In the genomic region with DNA sequence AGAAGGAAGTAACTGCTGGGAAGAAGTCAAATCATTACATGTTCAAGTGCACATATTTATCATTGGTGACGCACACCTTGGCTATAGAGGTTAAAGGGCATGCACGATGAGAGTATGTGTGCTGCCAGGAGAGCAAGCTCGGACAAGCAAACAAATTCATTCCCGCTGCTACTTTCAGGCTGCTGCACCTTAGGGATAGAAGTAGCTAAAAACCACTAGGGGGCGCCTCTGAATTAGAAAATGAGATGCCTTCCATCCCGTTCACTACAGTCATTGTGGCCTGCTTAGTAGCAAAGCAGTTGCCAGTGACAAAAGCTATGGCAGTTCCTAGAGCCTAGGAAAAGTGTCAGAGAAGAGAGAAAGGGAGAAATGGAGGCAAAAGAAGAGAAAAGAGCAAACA, we compare ENCODE assay signal across 8 mouse cellular contexts. TPM values are rescaled to one million over a fixed set of nuclear protein-coding genes. Genes with fewer than 3 reads are reported as not detected.
DNase-seq lines count a peak whose midpoint lies in the region; ATAC-seq lines count a peak whose summit lies in the region.

No protein-coding gene starts in this region.

- 9% methylated on average over 6 of the region's 6 CpGs for WGBS in heart, embryonic 11.5 days (ENCODE audit: insufficient replicate concordance)
- 7% methylated on average over 6 of the region's 6 CpGs for WGBS in forebrain, embryonic 15.5 days
- 9% methylated on average over 6 of the region's 6 CpGs for WGBS in hindbrain, embryonic 15.5 days

- H3K9ac ChIP-seq in heart, embryonic 11.5 days (ENCODE audit: low read depth, low read length), result no peak overlapping the region
- H3K9ac ChIP-seq in forebrain, embryonic 15.5 days (replicated peaks), result no peak overlapping the region
- H3K9ac ChIP-seq in hindbrain, embryonic 15.5 days, result no peak overlapping the region

- H3K4me2 ChIP-seq in heart, embryonic 11.5 days, result no peak overlapping the region
- no peak overlapping the region for H3K4me2 ChIP-seq in forebrain, embryonic 15.5 days (replicated peaks)
- H3K4me2 ChIP-seq in hindbrain, embryonic 15.5 days, result no peak overlapping the region

- H3K4me3 ChIP-seq in heart, embryonic 11.5 days (ENCODE audit: low read depth, low read length), result no peak overlapping the region
- H3K4me3 ChIP-seq in forebrain, embryonic 15.5 days, result no peak overlapping the region
- H3K4me3 ChIP-seq in hindbrain, embryonic 15.5 days, result no peak overlapping the region

- ATAC-seq in heart, embryonic 11.5 days (replicated peaks; ENCODE audit: insufficient number of reproducible peaks, low FRiP score, low TSS enrichment), result no peak
- peak; percentile 76 for ATAC-seq in forebrain, embryonic 15.5 days (replicated peaks)
- peak; percentile 78; the same call in 1 of the 2 replicates for ATAC-seq in hindbrain, embryonic 15.5 days (ENCODE audit: low FRiP score, low read depth)

- H3K9me3 ChIP-seq in heart, embryonic 11.5 days (replicated peaks; ENCODE audit: control insufficient read depth, low read length), result no peaks in the 10 kb centered on the region
- H3K9me3 ChIP-seq in forebrain, embryonic 15.5 days, result no peaks in the 10 kb centered on the region
- no peaks in the 10 kb centered on the region for H3K9me3 ChIP-seq in hindbrain, embryonic 15.5 days

- no peaks in the 10 kb centered on the region for H3K27me3 ChIP-seq in heart, embryonic 11.5 days (ENCODE audit: control insufficient read depth, insufficient read depth, low read length)
- no peaks in the 10 kb centered on the region for H3K27me3 ChIP-seq in forebrain, embryonic 15.5 days
- no peaks in the 10 kb centered on the region for H3K27me3 ChIP-seq in hindbrain, embryonic 15.5 days

- no peaks in the 10 kb centered on the region for H3K36me3 ChIP-seq in heart, embryonic 11.5 days (ENCODE audit: control insufficient read depth, insufficient read depth, low read length)
- H3K36me3 ChIP-seq in forebrain, embryonic 15.5 days, result no peaks in the 10 kb centered on the region
- no peaks in the 10 kb centered on the region for H3K36me3 ChIP-seq in hindbrain, embryonic 15.5 days

- H3K4me1 ChIP-seq in heart, embryonic 11.5 days (ENCODE audit: control insufficient read depth, insufficient read depth, low read length), result peaks cover 13% of the 10 kb centered on the region
- no peaks in the 10 kb centered on the region for H3K4me1 ChIP-seq in forebrain, embryonic 15.5 days
- H3K4me1 ChIP-seq in hindbrain, embryonic 15.5 days (replicated peaks), result peaks cover 7% of the 10 kb centered on the region

- peak; percentile 95 for DNase-seq in heart, adult 11 months
- peak; percentile 27 for DNase-seq in cerebellum, adult 11-12 months
- peak; percentile 29 to 86 for DNase-seq in layer of hippocampus, postnatal 14 days (ENCODE audit: low spot score in 2 of 2)
- DNase-seq in lung, postnatal 25 days (ENCODE audit: low spot score), result peak; percentile 80
- DNase-seq in right cerebral cortex, postnatal 36 days (ENCODE audit: low spot score in 2 of 2), result peak; percentile 18 to 19

- no peak overlapping the region for H3K27ac ChIP-seq in heart, embryonic 11.5 days (ENCODE audit: low read depth, low read length)
- no peak overlapping the region for H3K27ac ChIP-seq in forebrain, embryonic 15.5 days (replicated peaks)
- H3K27ac ChIP-seq in hindbrain, embryonic 15.5 days (replicated peaks), result no peak overlapping the region

RNA-seq across cellular contexts. Expression of a gene that starts 50.6 kb away (rescaled TPM):
- 5.1 and 6.4 TPM in 2 replicates for polyA plus RNA-seq in heart, embryonic 11.5 days (2014; fragmentation: Nextera tagmentation; extraction: Ambion mirVana)
- 3.0 and 3.4 TPM in 2 replicates for polyA plus RNA-seq in forebrain, embryonic 15.5 days (2015; fragmentation: Nextera tagmentation; extraction: Ambion mirVana)
- polyA plus RNA-seq in hindbrain, embryonic 15.5 days (2015; fragmentation: Nextera tagmentation; extraction: Ambion mirVana), result 1.7 and 2.0 TPM in 2 replicates
- under 1 TPM; 0.33 to 0.46 TPM for total RNA-seq in layer of hippocampus, postnatal 14 days (2021)

RNA-seq across cellular contexts. Expression of a gene that starts 51.5 kb away (rescaled TPM):
- 11.5 and 13.7 TPM in 2 replicates for polyA plus RNA-seq in heart, embryonic 11.5 days (2014; fragmentation: Nextera tagmentation; extraction: Ambion mirVana)
- polyA plus RNA-seq in forebrain, embryonic 15.5 days (2015; fragmentation: Nextera tagmentation; extraction: Ambion mirVana), result 11.9 and 14.4 TPM in 2 replicates
- polyA plus RNA-seq in hindbrain, embryonic 15.5 days (2015; fragmentation: Nextera tagmentation; extraction: Ambion mirVana), result 10.0 and 10.5 TPM in 2 replicates
- total RNA-seq in layer of hippocampus, postnatal 14 days (2021), result 10 to 100 TPM; 27.0 to 30.0 TPM

Comparison
In these comparisons a context has a peak if more than half of its experiments do, and no peak if none do; other contexts are left out.
1. DNase-seq: peak in every context shown above with its lines; median percentile 95 in heart, adult 11 months; 80 in lung, postnatal 25 days; 58 in layer of hippocampus, postnatal 14 days; 27 in cerebellum, adult 11-12 months; 18 in right cerebral cortex, postnatal 36 days.